Comparison of ENCODE assay signal across 21 mouse cellular contexts in the genomic region with DNA sequence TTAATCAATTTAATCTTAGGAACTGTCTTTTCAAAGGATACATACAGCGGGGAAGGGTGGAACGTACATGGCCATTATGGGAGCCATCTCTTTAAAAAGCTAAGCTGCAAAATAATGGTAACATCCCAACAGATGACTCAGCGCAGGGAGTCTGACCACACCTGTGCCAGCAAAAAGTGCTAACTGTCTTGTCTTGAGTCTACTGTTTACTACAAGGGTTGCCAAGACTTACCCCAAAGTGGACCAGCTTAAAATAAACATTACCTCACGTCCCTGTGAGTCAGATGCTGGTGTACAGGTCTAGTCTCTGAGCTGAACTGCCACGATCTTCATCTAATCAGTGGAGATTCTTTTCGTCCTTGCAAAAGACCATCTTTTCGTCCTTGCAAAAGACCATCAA. TPM values are rescaled to one million over a fixed set of nuclear protein-coding genes. Genes with fewer than 3 reads are reported as not detected.
DNase-seq lines count a peak whose midpoint lies in the region; ATAC-seq and TF ChIP-seq lines count a peak whose summit lies in the region.
"Had no signal": no experiment of that assay in that cellular context is flagged by ENCODE, and none has a peak within 500 bp of the region (broad histone marks: within the 10 kb centered on the region; RNA-seq: fewer than 3 reads in every experiment).

No protein-coding gene starts in this region.

- ATAC-seq in hindbrain, embryonic 16.5 days, result no peak
- ATAC-seq in midbrain, postnatal 0 days (ENCODE audit: low FRiP score), result no peak
- ATAC-seq: forebrain, embryonic 13.5 days had no signal

- no peaks in the 10 kb centered on the region for H3K36me3 ChIP-seq in heart, embryonic 10.5 days
- no peaks in the 10 kb centered on the region for H3K36me3 ChIP-seq in hindbrain, embryonic 16.5 days (ENCODE audit: control insufficient read depth, insufficient read depth, low read length)
- no peaks in the 10 kb centered on the region for H3K36me3 ChIP-seq in midbrain, postnatal 0 days (ENCODE audit: insufficient read depth, low read length)
- H3K36me3 ChIP-seq: heart, embryonic 13.5 days; hindbrain, embryonic 10.5 days; limb, embryonic 13.5 days; liver, embryonic 13.5 days; lung, embryonic 15.5 days; midbrain, embryonic 12.5 days; neural tube, embryonic 13.5 days had no signal

- 59% methylated on average over 7 of the region's 7 CpGs for WGBS in heart, embryonic 10.5 days
- 52% methylated on average over 7 of the region's 7 CpGs for WGBS in lung, adult 2 months
- 84% methylated on average over 7 of the region's 7 CpGs for WGBS in hindbrain, embryonic 16.5 days
- 89% methylated on average over 7 of the region's 7 CpGs for WGBS in midbrain, postnatal 0 days

- H3K4me1 ChIP-seq in heart, embryonic 10.5 days, result peaks cover 36% of the 10 kb centered on the region
- no peaks in the 10 kb centered on the region for H3K4me1 ChIP-seq in lung, adult 2 months (ENCODE audit: control insufficient read depth, insufficient read depth, low read length)
- no peaks in the 10 kb centered on the region; the same call in none of the 2 replicates for H3K4me1 ChIP-seq in hindbrain, embryonic 16.5 days (ENCODE audit: control insufficient read depth, insufficient read depth, low read depth, low read length)
- H3K4me1 ChIP-seq in midbrain, postnatal 0 days (ENCODE audit: insufficient read depth, low read length), result 0 out of 2 replicates have a peak, but pooled peaks cover 2% of the 10 kb centered on the region
- H3K4me1 ChIP-seq: liver, embryonic 13.5 days had no signal

- no peak overlapping the region for H3K4me2 ChIP-seq in hindbrain, embryonic 16.5 days (ENCODE audit: low read length)
- no peak overlapping the region for H3K4me2 ChIP-seq in midbrain, postnatal 0 days (ENCODE audit: low read depth, low read length, poor library complexity, severe bottlenecking)
- H3K4me2 ChIP-seq: forebrain, embryonic 13.5 days; heart, embryonic 13.5 days; limb, embryonic 13.5 days; liver, embryonic 13.5 days; lung, embryonic 15.5 days; midbrain, embryonic 12.5 days; neural tube, embryonic 13.5 days had no signal

- peak; percentile 42 to 50 for DNase-seq in heart, adult 18-20 months
- DNase-seq in heart, embryonic 10.5 days (ENCODE audit: low spot score), result no peak
- DNase-seq in lung, postnatal 36 days, result peak; percentile 8
- DNase-seq in lung, adult 2 months, result no peak
- peak; percentile 29 for DNase-seq in brain, adult 2 months (ENCODE audit: low read depth, low spot score)
- DNase-seq in midbrain, postnatal 0 days (ENCODE audit: low spot score), result no peak
- DNase-seq: adrenal gland, adult 2 months; cerebellum, adult 9-11 months; kidney, adult 2 months; kidney, postnatal 10 days; liver, embryonic 13.5 days; right cerebral cortex, adult 18-20 months had no signal

- peaks cover 12% of the 10 kb centered on the region; the same call in 1 of the 2 replicates for H3K27me3 ChIP-seq in heart, embryonic 10.5 days (ENCODE audit: insufficient read depth, poor library complexity, severe bottlenecking)
- H3K27me3 ChIP-seq in hindbrain, embryonic 16.5 days (replicated peaks; ENCODE audit: control insufficient read depth, insufficient read depth, low read length), result no peaks in the 10 kb centered on the region
- H3K27me3 ChIP-seq in midbrain, postnatal 0 days (ENCODE audit: insufficient read depth, low read length), result no peaks in the 10 kb centered on the region
- H3K27me3 ChIP-seq: forebrain, embryonic 13.5 days; heart, embryonic 13.5 days; limb, embryonic 13.5 days; liver, embryonic 13.5 days; lung, embryonic 15.5 days; midbrain, embryonic 12.5 days; neural tube, embryonic 13.5 days had no signal

- TF ChIP-seq CTCF in lung, adult 2 months (IDR thresholded peaks at IDR 0.05; ENCODE audit: insufficient read depth, low read length), result no peak
- TF ChIP-seq CTCF in midbrain, postnatal 0 days (IDR thresholded peaks at IDR 0.05), result no peak

- no peak for TF ChIP-seq POLR2A in lung, adult 2 months (IDR thresholded peaks at IDR 0.05; ENCODE audit: borderline replicate concordance, extremely low read depth, low read depth, low read length)

- no peak overlapping the region for H3K27ac ChIP-seq in heart, embryonic 10.5 days
- H3K27ac ChIP-seq in hindbrain, embryonic 16.5 days (ENCODE audit: low read depth, low read length), result no peak overlapping the region
- no peak overlapping the region for H3K27ac ChIP-seq in midbrain, postnatal 0 days (ENCODE audit: low read depth, low read length)
- H3K27ac ChIP-seq: forebrain, embryonic 13.5 days; heart, embryonic 13.5 days; hindbrain, embryonic 10.5 days; limb, embryonic 13.5 days; liver, embryonic 13.5 days; lung, embryonic 15.5 days; midbrain, embryonic 12.5 days; neural tube, embryonic 13.5 days had no signal

- H3K9ac ChIP-seq in hindbrain, embryonic 16.5 days (ENCODE audit: low read depth, low read length), result no peak overlapping the region
- no peak overlapping the region for H3K9ac ChIP-seq in midbrain, postnatal 0 days (replicated peaks; ENCODE audit: low read length, poor library complexity, severe bottlenecking)
- H3K9ac ChIP-seq: forebrain, embryonic 13.5 days; heart, embryonic 13.5 days; limb, embryonic 13.5 days; liver, embryonic 13.5 days; lung, embryonic 15.5 days; midbrain, embryonic 12.5 days; neural tube, embryonic 13.5 days had no signal

- no peak overlapping the region for H3K4me3 ChIP-seq in heart, embryonic 10.5 days
- H3K4me3 ChIP-seq in lung, adult 2 months (replicated peaks; ENCODE audit: extremely low read depth, low read depth, low read length), result no peak overlapping the region
- H3K4me3 ChIP-seq in hindbrain, embryonic 16.5 days (ENCODE audit: low read length), result no peak overlapping the region
- no peak overlapping the region for H3K4me3 ChIP-seq in midbrain, postnatal 0 days (ENCODE audit: low read depth, low read length)
- H3K4me3 ChIP-seq: forebrain, embryonic 13.5 days; heart, embryonic 13.5 days; hindbrain, embryonic 10.5 days; limb, embryonic 13.5 days; liver, embryonic 13.5 days; lung, embryonic 15.5 days; midbrain, embryonic 12.5 days; neural tube, embryonic 13.5 days had no signal

- H3K9me3 ChIP-seq in heart, embryonic 10.5 days, result no peaks in the 10 kb centered on the region
- no peaks in the 10 kb centered on the region for H3K9me3 ChIP-seq in hindbrain, embryonic 16.5 days (ENCODE audit: control insufficient read depth, low read length)
- H3K9me3 ChIP-seq in midbrain, postnatal 0 days (ENCODE audit: low read length), result no peaks in the 10 kb centered on the region
- H3K9me3 ChIP-seq: forebrain, embryonic 13.5 days; heart, embryonic 13.5 days; hindbrain, embryonic 10.5 days; limb, embryonic 13.5 days; liver, embryonic 13.5 days; lung, embryonic 15.5 days; midbrain, embryonic 12.5 days; neural tube, embryonic 13.5 days had no signal

RNA-seq across cellular contexts. Expression of a gene that starts 14.7 kb away (rescaled TPM):
- total RNA-seq in heart, adult 18-20 months (2021), result 10 to 100 TPM; 73.7 to 80.4 TPM
- 34.7 and 53.3 TPM in 2 replicates for polyA plus RNA-seq in heart, embryonic 10.5 days (2016; fragmentation: Nextera tagmentation; extraction: Ambion mirVana)
- polyA plus RNA-seq in lung, adult 2 months (2012; rRNA removed), result 11.6 and 14.1 TPM in 2 replicates
- polyA plus RNA-seq in hindbrain, embryonic 16.5 days (2015; fragmentation: Nextera tagmentation; extraction: Ambion mirVana), result 28.5 and 37.9 TPM in 2 replicates
- total RNA-seq in midbrain, postnatal 0 days (2014; rRNA removed), result 66.7 and 69.7 TPM in 2 replicates
- polyA plus RNA-seq in midbrain, postnatal 0 days (2015; fragmentation: Nextera tagmentation; extraction: Ambion mirVana), result 47.4 and 49.4 TPM in 2 replicates
- total RNA-seq: MEL had no signal

Comparison
In these comparisons a context has a peak if more than half of its experiments do, and no peak if none do; other contexts are left out.
1. DNase-seq: peak in heart, adult 18-20 months (2 of 2), lung, postnatal 36 days (single experiment) and brain, adult 2 months (single experiment); none in heart, embryonic 10.5 days (single experiment), lung, adult 2 months (single experiment) and midbrain, postnatal 0 days (single experiment).